Mouse (Mus musculus) G1E (cell line): ENCODE data around the gene Elf5.

Source experiments
- CTCF ChIP-seq: IDR thresholded peaks from 2 replicates; pipeline ENCODE4 v1.5.1; 2012; ENCODE audit warnings: low read depth, low read length, inconsistent platforms, mixed read lengths
- GATA1 ChIP-seq: IDR thresholded peaks from 2 replicates; pipeline ENCODE4 v1.6.1; 2012; ENCODE audit warnings: borderline replicate concordance, low read length, inconsistent platforms, mixed read lengths
- GATA2 ChIP-seq: IDR thresholded peaks from 2 replicates; pipeline ENCODE4 v1.6.1; 2012; ENCODE audit warnings: low read depth, low read length, inconsistent platforms, borderline replicate concordance
- POLR2AphosphoS5 ChIP-seq: IDR thresholded peaks from 2 replicates; pipeline ENCODE4 v1.6.1; 2012; ENCODE audit warnings: low read depth, low read length, inconsistent platforms; ENCODE audit not compliant: insufficient replicate concordance
- TAL1 ChIP-seq: conservative IDR thresholded peaks from 2 replicates; pipeline ENCODE4 v1.6.1; 2012; ENCODE audit warnings: low read depth, low read length, inconsistent platforms, mixed read lengths

DNA sequence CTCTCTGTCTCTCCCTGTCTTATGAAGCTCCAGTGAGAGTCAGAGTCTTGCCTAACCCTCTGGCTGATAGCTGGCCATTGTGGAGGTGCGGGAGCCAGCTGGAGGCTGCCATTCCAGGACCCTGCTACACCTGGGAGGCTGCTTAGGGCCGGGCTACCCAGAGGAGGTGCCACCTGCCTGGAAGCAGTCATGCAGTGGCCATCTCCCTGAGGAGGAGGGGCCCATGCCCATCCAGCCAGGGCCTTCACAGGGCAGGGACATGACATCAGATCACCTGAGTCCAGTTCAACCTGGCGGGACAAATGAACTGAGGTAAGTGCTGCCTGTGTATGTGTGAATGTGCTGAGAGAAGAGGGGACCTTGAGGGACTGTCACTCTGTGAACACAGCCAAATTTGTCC is 328 bp downstream of the Elf5 start:
- TF ChIP-seq CTCF (no peak), POLR2AphosphoS5 (no peak), TAL1 (no peak), GATA1 (no peak), GATA2 (no peak)
